Mouse (Mus musculus) left cerebral cortex, adult 9 months (tissue): ENCODE results near the gene Rbfox2.

Experiments used
- DNase-seq, 2 experiments: peaks; one replicate each; pipeline ENCODE4 v3.0.0; 2022; ENCODE audit warnings: low spot score in 2 of 2

Gene Rbfox2

GRCm38 (mm10) chr15:77029331-77029991 lies 277.3 kb downstream of the Rbfox2 start:
- peak in 1 of 2 experiments; percentile 52 for DNase-seq
